Mouse (Mus musculus) heart, postnatal 0 days (tissue): Measurements from ENCODE around the gene Vapa.

Source experiments
- CTCF ChIP-seq: IDR thresholded peaks from 2 replicates; pipeline ENCODE4 v1.5.1; 2016; ENCODE audit warnings: antibody characterized with exemption, control low read depth, low read depth
- EP300 ChIP-seq: IDR thresholded peaks from 2 replicates; pipeline ENCODE4 v1.6.1; 2016; ENCODE audit warnings: antibody characterized with exemption, low read depth

DNA sequence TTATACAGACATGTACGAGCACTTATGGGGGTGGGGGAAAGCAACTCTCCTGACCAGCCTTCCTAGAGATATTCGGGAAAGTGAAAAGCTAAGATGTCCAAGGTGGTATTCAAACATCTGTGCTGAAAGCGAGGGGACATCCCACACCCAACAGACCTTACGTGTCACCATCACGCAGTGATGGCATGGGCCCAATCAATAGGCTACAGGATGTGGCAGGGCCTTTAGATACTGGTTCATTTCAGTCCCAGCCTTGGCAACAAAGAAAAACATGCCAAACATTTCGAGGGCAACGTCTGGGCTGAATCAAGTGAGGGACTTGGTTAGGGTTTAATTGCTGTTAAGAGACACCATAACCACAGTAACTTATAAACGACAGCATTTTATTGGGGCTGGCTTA lies 38.5 kb downstream of the Vapa start:
- no peak for TF ChIP-seq CTCF
- TF ChIP-seq EP300: no peak
